In genomic region chr2:92060291-92060690, GRCm38 (mm10) we compare ENCODE assay signal across 8 mouse cellular contexts. TPM values are rescaled to one million over a fixed set of nuclear protein-coding genes. Genes with fewer than 3 reads are reported as not detected.
DNase-seq lines count a peak whose midpoint lies in the region; ATAC-seq and TF ChIP-seq lines count a peak whose summit lies in the region.

No protein-coding gene starts in this region.

- peak overlapping the region; percentile 98 for H3K4me2 ChIP-seq in midbrain, embryonic 12.5 days (replicated peaks)

- intact Hi-C loops in heart, postnatal 14 days (cut with DNase I) = no loop called here
- intact Hi-C loops in left cerebral cortex, postnatal 14 days (cut with DNase I) = no loop called here

- 15% methylated on average over 6 of the region's 6 CpGs for WGBS in heart, embryonic 10.5 days
- 12% methylated on average over 6 of the region's 6 CpGs for WGBS in midbrain, embryonic 12.5 days

- no peak for ATAC-seq in midbrain, embryonic 12.5 days (ENCODE audit: low FRiP score, low read depth)

- peak overlapping the region; percentile 75 for H3K4me3 ChIP-seq in heart, embryonic 10.5 days
- peak overlapping the region; percentile 51 for H3K4me3 ChIP-seq in cortical plate, adult 2 months (ENCODE audit: insufficient read depth, low read length)
- peak overlapping the region; percentile 68 for H3K4me3 ChIP-seq in midbrain, embryonic 12.5 days

- H3K9me3 ChIP-seq in heart, embryonic 10.5 days = no peaks in the 10 kb centered on the region
- H3K9me3 ChIP-seq in midbrain, embryonic 12.5 days = no peaks in the 10 kb centered on the region

- TF ChIP-seq POLR2A in cortical plate, adult 2 months (IDR thresholded peaks at IDR 0.05; ENCODE audit: extremely low read depth, insufficient read depth, low read length) = no peak

- H3K27ac ChIP-seq in heart, embryonic 10.5 days = no peak overlapping the region
- H3K27ac ChIP-seq in cortical plate, adult 2 months (ENCODE audit: insufficient read depth, low read length) = peak overlapping the region; percentile 86
- no peak overlapping the region for H3K27ac ChIP-seq in midbrain, embryonic 12.5 days (replicated peaks)

- H3K9ac ChIP-seq in midbrain, embryonic 12.5 days (replicated peaks) = peak overlapping the region; percentile 72; the same call in 1 of the 2 replicates

- peaks cover 47% of the 10 kb centered on the region for H3K27me3 ChIP-seq in heart, embryonic 10.5 days (ENCODE audit: insufficient read depth, poor library complexity, severe bottlenecking)
- peaks cover 57% of the 10 kb centered on the region for H3K27me3 ChIP-seq in midbrain, embryonic 12.5 days

- no peak for TF ChIP-seq CTCF in cortical plate, adult 2 months (IDR thresholded peaks at IDR 0.05; ENCODE audit: extremely low read depth, insufficient read depth, low read length)

- peaks cover 27% of the 10 kb centered on the region for H3K4me1 ChIP-seq in heart, embryonic 10.5 days
- H3K4me1 ChIP-seq in cortical plate, adult 2 months (ENCODE audit: control insufficient read depth, insufficient read depth, low read length) = 0 out of 2 replicates have a peak, but pooled peaks cover 2% of the 10 kb centered on the region
- H3K4me1 ChIP-seq in midbrain, embryonic 12.5 days = peaks cover 20% of the 10 kb centered on the region

- H3K36me3 ChIP-seq in heart, embryonic 10.5 days = no peaks in the 10 kb centered on the region
- H3K36me3 ChIP-seq in midbrain, embryonic 12.5 days = no peaks in the 10 kb centered on the region

- DNase-seq in heart, embryonic 10.5 days (ENCODE audit: low spot score) = no peak
- no peak for DNase-seq in heart, postnatal 14 days
- DNase-seq in kidney, adult 11 months = peak; percentile 40
- DNase-seq in embryo, embryonic 11 days = no peak
- DNase-seq in left cerebral cortex, postnatal 14 days (ENCODE audit: low spot score in 2 of 2) = no peak
- no peak for DNase-seq in layer of hippocampus, adult 11-12 months (ENCODE audit: low spot score)

RNA-seq across cellular contexts. Expression of gene Phf21a, which starts 32.6 kb away (rescaled TPM):
- polyA plus RNA-seq in heart, embryonic 10.5 days (2016; fragmentation: Nextera tagmentation; extraction: Ambion mirVana) = 20.6 and 30.3 TPM in 2 replicates
- total RNA-seq in heart, postnatal 14 days (2021) = 10 to 100 TPM; 32.6 to 33.6 TPM
- polyA plus RNA-seq in cortical plate, adult 2 months (2012; rRNA removed) = 47.1 and 48.4 TPM in 2 replicates
- 45.6 and 46.8 TPM in 2 replicates for polyA plus RNA-seq in midbrain, embryonic 12.5 days (2016; fragmentation: Nextera tagmentation; extraction: Ambion mirVana)
- 10 to 100 TPM; 64.5 to 73.9 TPM for total RNA-seq in left cerebral cortex, postnatal 14 days (2021)

RNA-seq across cellular contexts. Expression of gene Creb3l1, which starts 36.0 kb away (rescaled TPM):
- polyA plus RNA-seq in heart, embryonic 10.5 days (2016; fragmentation: Nextera tagmentation; extraction: Ambion mirVana) = 7.2 and 8.6 TPM in 2 replicates
- 1 to 10 TPM; 8.0 to 8.5 TPM for total RNA-seq in heart, postnatal 14 days (2021)
- 0.74 and 0.98 TPM in 2 replicates for polyA plus RNA-seq in cortical plate, adult 2 months (2012; rRNA removed)
- polyA plus RNA-seq in midbrain, embryonic 12.5 days (2016; fragmentation: Nextera tagmentation; extraction: Ambion mirVana) = 2.5 TPM in 2 replicates
- total RNA-seq in left cerebral cortex, postnatal 14 days (2021) = 1 to 10 TPM; 3.9 to 6.0 TPM
